Mouse (Mus musculus): Measurements from ENCODE around the gene Bhlha15. TPM values are rescaled to one million over a fixed set of nuclear protein-coding genes. Genes with fewer than 3 reads are reported as not detected.

Bhlha15 gene
- total and polyA plus RNA-seq, 3 experiments, result 0.44 to 3.5 (median 1.4) TPM

- Histone ChIP-seq H3K4me3 (ENCODE audit: low read depth, low read length) (no peak overlapping the region), H3K27me3 (ENCODE audit: insufficient read depth, low read length) (no peaks in the 10 kb centered on the region), H3K4me1 (ENCODE audit: insufficient read depth, low read depth, low read length) (peaks cover 28% of the 10 kb centered on the region), H3K9me3 (replicated peaks) (no peaks in the 10 kb centered on the region), H3K36me3 (replicated peaks) (peaks cover 81% of the 10 kb centered on the region)
- no peak for TF ChIP-seq GATA1 (IDR thresholded peaks at IDR 0.05; ENCODE audit: borderline replicate concordance, low read length)
- TF ChIP-seq POLR2AphosphoS5 (IDR thresholded peaks at IDR 0.05; ENCODE audit: insufficient replicate concordance, low read depth, low read length), result no peak
- no peak for TF ChIP-seq GATA2 (IDR thresholded peaks at IDR 0.05; ENCODE audit: borderline replicate concordance, low read depth, low read length)
- TF ChIP-seq CTCF (IDR thresholded peaks at IDR 0.05; ENCODE audit: low read depth, low read length), result no peak
- no peak for TF ChIP-seq TAL1 (conservative IDR thresholded peaks at IDR 0.05; ENCODE audit: low read depth, low read length)
- DNase-seq (ENCODE audit: low spot score) (no peak), ATAC-seq (ENCODE audit: extremely low read depth, insufficient number of reproducible peaks, low FRiP score, poor library complexity, severe bottlenecking) (no peak)
Measured at GRCm38 (mm10) chr5:144178216-144178615, 11.9 kb upstream of the Bhlha15 start.

GRCm38 (mm10) chr5:144181249-144181648 lies 8.8 kb upstream of the Bhlha15 start:
- no peaks in the 10 kb centered on the region for H3K27me3 ChIP-seq (ENCODE audit: insufficient read depth, low read length)
- peak; percentile 75 for DNase-seq (ENCODE audit: low spot score)
- 0 out of 2 replicates have a peak, but pooled peaks have one; percentile 35 for ATAC-seq (ENCODE audit: extremely low read depth, insufficient number of reproducible peaks, low FRiP score, poor library complexity, severe bottlenecking)
- peak overlapping the region; percentile 5; the same call in 1 of the 2 replicates for H3K4me3 ChIP-seq (ENCODE audit: low read depth, low read length)
- no peaks in the 10 kb centered on the region for H3K9me3 ChIP-seq (replicated peaks)
- H3K4me1 ChIP-seq (ENCODE audit: insufficient read depth, low read depth, low read length), result peaks cover 46% of the 10 kb centered on the region
- TF ChIP-seq GATA1 (IDR thresholded peaks at IDR 0.05; ENCODE audit: borderline replicate concordance, low read length) (no peak), CTCF (IDR thresholded peaks at IDR 0.05; ENCODE audit: low read depth, low read length) (no peak), GATA2 (IDR thresholded peaks at IDR 0.05; ENCODE audit: borderline replicate concordance, low read depth, low read length) (no peak), POLR2AphosphoS5 (IDR thresholded peaks at IDR 0.05; ENCODE audit: insufficient replicate concordance, low read depth, low read length) (no peak), TAL1 (conservative IDR thresholded peaks at IDR 0.05; ENCODE audit: low read depth, low read length) (no peak)
- peaks cover 77% of the 10 kb centered on the region for H3K36me3 ChIP-seq (replicated peaks)

- peaks cover 46% of the 10 kb centered on the region for H3K4me1 ChIP-seq (ENCODE audit: insufficient read depth, low read depth, low read length)
Measured at GRCm38 (mm10) chr5:144182542-144183247, 7.4 kb upstream of the Bhlha15 start.

GRCm38 (mm10) chr5:144183248-144183559 lies 6.9 kb upstream of the Bhlha15 start:
- DNase-seq (ENCODE audit: low spot score), result no peak
- H3K36me3 ChIP-seq (replicated peaks), result peaks cover 76% of the 10 kb centered on the region

More at GRCm38 (mm10) chr5:144182542-144183247, 7.4 kb upstream of the Bhlha15 start:
- no peak for TF ChIP-seq TAL1 (conservative IDR thresholded peaks at IDR 0.05; ENCODE audit: low read depth, low read length)
- no peak for TF ChIP-seq POLR2AphosphoS5 (IDR thresholded peaks at IDR 0.05; ENCODE audit: insufficient replicate concordance, low read depth, low read length)
- TF ChIP-seq GATA1 (IDR thresholded peaks at IDR 0.05; ENCODE audit: borderline replicate concordance, low read length), result no peak
- no peak for TF ChIP-seq GATA2 (IDR thresholded peaks at IDR 0.05; ENCODE audit: borderline replicate concordance, low read depth, low read length)
- TF ChIP-seq CTCF (IDR thresholded peaks at IDR 0.05; ENCODE audit: low read depth, low read length), result no peak
- Histone ChIP-seq H3K36me3 (replicated peaks) (peaks cover 77% of the 10 kb centered on the region), H3K27me3 (ENCODE audit: insufficient read depth, low read length) (no peaks in the 10 kb centered on the region), H3K9me3 (replicated peaks) (no peaks in the 10 kb centered on the region), H3K4me3 (ENCODE audit: low read depth, low read length) (peak overlapping the region; percentile 64; the same call in 1 of the 2 replicates)
- ATAC-seq (ENCODE audit: extremely low read depth, insufficient number of reproducible peaks, low FRiP score, poor library complexity, severe bottlenecking) (peak; percentile 77), DNase-seq (ENCODE audit: low spot score) (peak; percentile 71)

GRCm38 (mm10) chr5:144183647-144184335 lies 6.3 kb upstream of the Bhlha15 start:
- Histone ChIP-seq H3K36me3 (replicated peaks) (peaks cover 77% of the 10 kb centered on the region), H3K27me3 (ENCODE audit: insufficient read depth, low read length) (no peaks in the 10 kb centered on the region), H3K9me3 (replicated peaks) (no peaks in the 10 kb centered on the region), H3K4me3 (ENCODE audit: low read depth, low read length) (peak overlapping the region; percentile 51; the same call in 1 of the 2 replicates), H3K4me1 (ENCODE audit: insufficient read depth, low read depth, low read length) (peaks cover 44% of the 10 kb centered on the region)
- DNase-seq (ENCODE audit: low spot score), result peak; percentile 31
- TF ChIP-seq GATA1 (IDR thresholded peaks at IDR 0.05; ENCODE audit: borderline replicate concordance, low read length), result no peak
- TF ChIP-seq TAL1 (conservative IDR thresholded peaks at IDR 0.05; ENCODE audit: low read depth, low read length), result no peak
- TF ChIP-seq GATA2 (IDR thresholded peaks at IDR 0.05; ENCODE audit: borderline replicate concordance, low read depth, low read length), result no peak
- TF ChIP-seq CTCF (IDR thresholded peaks at IDR 0.05; ENCODE audit: low read depth, low read length), result no peak
- TF ChIP-seq POLR2AphosphoS5 (IDR thresholded peaks at IDR 0.05; ENCODE audit: insufficient replicate concordance, low read depth, low read length), result no peak
- ATAC-seq (ENCODE audit: extremely low read depth, insufficient number of reproducible peaks, low FRiP score, poor library complexity, severe bottlenecking), result no peak

More at GRCm38 (mm10) chr5:144183248-144183559, 6.9 kb upstream of the Bhlha15 start:
- no peaks in the 10 kb centered on the region for H3K9me3 ChIP-seq (replicated peaks)
- ATAC-seq (ENCODE audit: extremely low read depth, insufficient number of reproducible peaks, low FRiP score, poor library complexity, severe bottlenecking), result no peak
- TF ChIP-seq CTCF (IDR thresholded peaks at IDR 0.05; ENCODE audit: low read depth, low read length), result no peak
- TF ChIP-seq GATA2 (IDR thresholded peaks at IDR 0.05; ENCODE audit: borderline replicate concordance, low read depth, low read length), result no peak
- no peak for TF ChIP-seq GATA1 (IDR thresholded peaks at IDR 0.05; ENCODE audit: borderline replicate concordance, low read length)
- TF ChIP-seq POLR2AphosphoS5 (IDR thresholded peaks at IDR 0.05; ENCODE audit: insufficient replicate concordance, low read depth, low read length), result no peak
- TF ChIP-seq TAL1 (conservative IDR thresholded peaks at IDR 0.05; ENCODE audit: low read depth, low read length), result no peak
- no peaks in the 10 kb centered on the region for H3K27me3 ChIP-seq (ENCODE audit: insufficient read depth, low read length)
- H3K4me1 ChIP-seq (ENCODE audit: insufficient read depth, low read depth, low read length), result peaks cover 43% of the 10 kb centered on the region
- peak overlapping the region; percentile 64; the same call in 1 of the 2 replicates for H3K4me3 ChIP-seq (ENCODE audit: low read depth, low read length)
